Mouse (Mus musculus): Measurements from ENCODE around the gene Sds. TPM values are rescaled to one million over a fixed set of nuclear protein-coding genes. Genes with fewer than 3 reads are reported as not detected.

The Sds gene
- polyA plus RNA-seq (2012; rRNA removed), result 0.21 and 0.64 TPM in 2 replicates

GRCm38 (mm10) chr5:120476296-120476695 lies at the start of gene Sds:
Gene Sds, plus strand, starts transcription at chr5:120476526.
- H3K4me1 ChIP-seq (ENCODE audit: control insufficient read depth, insufficient read depth, low read length), result no peaks in the 10 kb centered on the region

GRCm38 (mm10) chr5:120426572-120426971 lies 49.8 kb upstream of the Sds start:
- Histone ChIP-seq H3K27ac (ENCODE audit: insufficient read depth, low read length) (no peak overlapping the region), H3K4me3 (ENCODE audit: insufficient read depth, low read length) (no peak overlapping the region), H3K4me1 (ENCODE audit: control insufficient read depth, insufficient read depth, low read length) (no peaks in the 10 kb centered on the region)
- TF ChIP-seq POLR2A (IDR thresholded peaks at IDR 0.05; ENCODE audit: extremely low read depth, insufficient read depth, low read length), result no peak

More at GRCm38 (mm10) chr5:120476296-120476695, at the start of gene Sds:
- Histone ChIP-seq H3K4me3 (ENCODE audit: insufficient read depth, low read length) (no peak within 1 kb of the TSS), H3K27ac (ENCODE audit: insufficient read depth, low read length) (no peak within 1 kb of the TSS)
- TF ChIP-seq POLR2A (IDR thresholded peaks at IDR 0.05; ENCODE audit: extremely low read depth, insufficient read depth, low read length) (no peak), CTCF (IDR thresholded peaks at IDR 0.05; ENCODE audit: extremely low read depth, insufficient read depth, low read length) (no peak)

GRCm38 (mm10) chr5:120427451-120427938 lies 48.8 kb upstream of the Sds start:
- TF ChIP-seq CTCF (IDR thresholded peaks at IDR 0.05; ENCODE audit: extremely low read depth, insufficient read depth, low read length), result no peak
- TF ChIP-seq POLR2A (IDR thresholded peaks at IDR 0.05; ENCODE audit: extremely low read depth, insufficient read depth, low read length), result no peak
- H3K27ac ChIP-seq (ENCODE audit: insufficient read depth, low read length), result no peak overlapping the region
- no peaks in the 10 kb centered on the region for H3K4me1 ChIP-seq (ENCODE audit: control insufficient read depth, insufficient read depth, low read length)
- H3K4me3 ChIP-seq (ENCODE audit: insufficient read depth, low read length), result no peak overlapping the region

GRCm38 (mm10) chr5:120428189-120428838 lies 48.0 kb upstream of the Sds start:
- no peak for TF ChIP-seq POLR2A (IDR thresholded peaks at IDR 0.05; ENCODE audit: extremely low read depth, insufficient read depth, low read length)
- TF ChIP-seq CTCF (IDR thresholded peaks at IDR 0.05; ENCODE audit: extremely low read depth, insufficient read depth, low read length), result no peak
- H3K27ac ChIP-seq (ENCODE audit: insufficient read depth, low read length), result no peak overlapping the region
- no peaks in the 10 kb centered on the region for H3K4me1 ChIP-seq (ENCODE audit: control insufficient read depth, insufficient read depth, low read length)
- no peak overlapping the region for H3K4me3 ChIP-seq (ENCODE audit: insufficient read depth, low read length)

GRCm38 (mm10) chr5:120428990-120429389 lies 47.3 kb upstream of the Sds start:
- no peaks in the 10 kb centered on the region for H3K4me1 ChIP-seq (ENCODE audit: control insufficient read depth, insufficient read depth, low read length)
- H3K4me3 ChIP-seq (ENCODE audit: insufficient read depth, low read length), result no peak overlapping the region
- no peak overlapping the region for H3K27ac ChIP-seq (ENCODE audit: insufficient read depth, low read length)
- TF ChIP-seq POLR2A (IDR thresholded peaks at IDR 0.05; ENCODE audit: extremely low read depth, insufficient read depth, low read length) (no peak), CTCF (IDR thresholded peaks at IDR 0.05; ENCODE audit: extremely low read depth, insufficient read depth, low read length) (no peak)

GRCm38 (mm10) chr5:120429692-120430091 lies 46.6 kb upstream of the Sds start:
- Histone ChIP-seq H3K27ac (ENCODE audit: insufficient read depth, low read length) (no peak overlapping the region), H3K4me3 (ENCODE audit: insufficient read depth, low read length) (no peak overlapping the region), H3K4me1 (ENCODE audit: control insufficient read depth, insufficient read depth, low read length) (no peaks in the 10 kb centered on the region)
- TF ChIP-seq POLR2A (IDR thresholded peaks at IDR 0.05; ENCODE audit: extremely low read depth, insufficient read depth, low read length) (no peak), CTCF (IDR thresholded peaks at IDR 0.05; ENCODE audit: extremely low read depth, insufficient read depth, low read length) (no peak)

GRCm38 (mm10) chr5:120431001-120431583 lies 45.2 kb upstream of the Sds start:
- Histone ChIP-seq H3K4me1 (ENCODE audit: control insufficient read depth, insufficient read depth, low read length) (no peaks in the 10 kb centered on the region), H3K4me3 (ENCODE audit: insufficient read depth, low read length) (no peak overlapping the region), H3K27ac (ENCODE audit: insufficient read depth, low read length) (no peak overlapping the region)
- TF ChIP-seq POLR2A (IDR thresholded peaks at IDR 0.05; ENCODE audit: extremely low read depth, insufficient read depth, low read length) (no peak), CTCF (IDR thresholded peaks at IDR 0.05; ENCODE audit: extremely low read depth, insufficient read depth, low read length) (no peak)

- Histone ChIP-seq H3K27ac (ENCODE audit: insufficient read depth, low read length) (no peak within 1 kb of the TSS), H3K4me3 (ENCODE audit: insufficient read depth, low read length) (no peak within 1 kb of the TSS), H3K4me1 (ENCODE audit: control insufficient read depth, insufficient read depth, low read length) (no peaks in the 10 kb centered on the region)
- TF ChIP-seq POLR2A (IDR thresholded peaks at IDR 0.05; ENCODE audit: extremely low read depth, insufficient read depth, low read length) (no peak), CTCF (IDR thresholded peaks at IDR 0.05; ENCODE audit: extremely low read depth, insufficient read depth, low read length) (no peak)
Observed at GRCm38 (mm10) chr5:120431649-120432485, 44.5 kb upstream of the Sds start, which contains the start of gene Lhx5. Gene Lhx5, plus strand, starts transcription at chr5:120431699.

- Histone ChIP-seq H3K4me3 (ENCODE audit: insufficient read depth, low read length) (no peak overlapping the region), H3K4me1 (ENCODE audit: control insufficient read depth, insufficient read depth, low read length) (no peaks in the 10 kb centered on the region), H3K27ac (ENCODE audit: insufficient read depth, low read length) (no peak overlapping the region)
- TF ChIP-seq POLR2A (IDR thresholded peaks at IDR 0.05; ENCODE audit: extremely low read depth, insufficient read depth, low read length) (no peak), CTCF (IDR thresholded peaks at IDR 0.05; ENCODE audit: extremely low read depth, insufficient read depth, low read length) (no peak)
Observed at GRCm38 (mm10) chr5:120432486-120433015, 43.8 kb upstream of the Sds start.
